Mouse (Mus musculus) 3T3-L1 (cell line): ENCODE measurements around the gene Lrrc45.
A peak's percentile ranks its signal among the peaks of the same experiment; 100 is the strongest.
"Not testable (repeated sequence)": the region's sequence is repeated elsewhere in the genome, so short reads cannot be mapped to it uniquely, and the experiment has no call there.

Experiments used
- DNase-seq: peaks from one replicate; pipeline ENCODE4 v3.0.0-alpha.2; 2015; ENCODE audit warnings: low read depth, low spot score

The Lrrc45 gene

GRCm38 (mm10) chr11:120713580-120714518, at the start of gene Lrrc45, which contains the start of gene Cenpx:
Gene Lrrc45, plus strand, starts transcription at chr11:120713925.
Gene Cenpx, minus strand, starts transcription at chr11:120713738.
- DNase-seq: peak; percentile 100

GRCm38 (mm10) chr11:120665406-120665805, 48.3 kb upstream of the Lrrc45 start:
- DNase-seq: no peak

- DNase-seq: no peak
Observed at GRCm38 (mm10) chr11:120666617-120667016, 47.1 kb upstream of the Lrrc45 start.

GRCm38 (mm10) chr11:120672687-120673593, 40.8 kb upstream of the Lrrc45 start, which contains the start of gene Aspscr1:
Gene Aspscr1, plus strand, starts transcription at chr11:120672973.
- DNase-seq: peak; percentile 94

DNA sequence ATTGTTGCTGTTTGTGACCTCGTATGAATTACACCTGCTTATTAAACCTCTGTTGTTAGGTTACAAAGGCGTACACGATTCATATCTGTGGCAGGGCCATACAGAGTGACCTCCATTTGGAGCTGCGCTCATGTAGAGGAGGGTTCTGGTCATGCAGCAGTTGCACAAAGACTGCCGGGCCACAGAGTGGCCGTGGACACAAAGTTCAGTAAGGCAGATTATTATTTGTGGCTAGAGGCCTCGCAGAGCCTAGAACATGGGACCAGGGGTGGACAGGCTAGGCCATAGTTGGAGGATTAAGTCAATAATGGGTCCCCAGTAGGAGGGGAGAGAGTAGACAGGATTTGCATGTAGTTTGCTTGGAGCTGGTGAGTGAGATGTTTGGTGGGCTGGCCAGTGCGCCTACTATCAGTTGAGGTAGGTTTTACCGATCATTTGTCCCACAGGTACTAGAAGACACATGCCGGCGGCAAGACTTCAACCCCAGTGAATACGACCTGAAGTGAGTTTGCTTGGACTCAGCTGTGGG, 40.1 kb upstream of the Lrrc45 start:
- no peak for DNase-seq

GRCm38 (mm10) chr11:120675875-120676274, 37.9 kb upstream of the Lrrc45 start:
- not testable (repeated sequence) for DNase-seq

GRCm38 (mm10) chr11:120676951-120677350, 36.8 kb upstream of the Lrrc45 start:
- no peak for DNase-seq

DNA sequence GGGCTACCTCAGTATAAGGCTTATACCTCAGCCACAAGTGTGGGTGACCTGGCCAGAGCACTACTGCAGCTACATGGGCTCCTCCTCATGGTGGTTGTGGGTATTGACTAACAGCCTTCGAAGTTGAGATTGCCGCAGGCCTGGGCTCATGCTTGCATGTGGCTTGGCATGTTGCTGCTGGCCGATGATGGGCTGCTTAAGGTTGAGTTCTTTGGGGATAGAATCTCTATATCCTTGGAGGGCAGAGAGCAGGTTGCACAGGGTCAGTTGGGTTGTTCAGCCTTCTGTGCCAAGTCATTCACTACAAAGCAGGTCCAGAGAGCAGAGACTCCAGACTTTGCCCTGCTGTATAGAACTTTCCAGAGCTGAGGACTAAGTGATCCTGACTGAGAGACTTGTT, 33.8 kb upstream of the Lrrc45 start:
- DNase-seq: peak; percentile 63

- peak; percentile 95 for DNase-seq
Observed at GRCm38 (mm10) chr11:120682683-120683082, 31.0 kb upstream of the Lrrc45 start.

DNA sequence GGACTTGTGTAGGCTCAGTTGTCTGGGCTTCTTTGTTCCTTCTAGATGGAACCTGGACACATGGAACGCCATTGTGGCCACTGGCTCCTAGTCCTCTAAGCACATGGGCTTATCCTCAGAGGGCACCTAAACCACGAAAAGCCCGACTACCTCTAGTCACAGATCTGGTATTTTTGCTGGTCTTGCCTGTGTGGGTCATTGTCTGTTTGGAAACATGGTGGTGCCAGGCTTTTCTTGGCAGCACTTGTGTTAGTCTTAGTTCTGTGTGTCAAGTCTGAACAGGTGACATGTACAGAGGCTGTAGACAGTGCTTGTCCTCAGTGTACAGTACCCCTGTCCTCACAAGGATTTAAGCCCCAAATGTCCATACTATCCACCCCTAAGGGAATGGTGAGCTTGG, 30.2 kb upstream of the Lrrc45 start:
- peak; percentile 56 for DNase-seq

GRCm38 (mm10) chr11:120684086-120684485, 29.6 kb upstream of the Lrrc45 start:
- DNase-seq: peak; percentile 41

GRCm38 (mm10) chr11:120684660-120685059, 29.1 kb upstream of the Lrrc45 start:
- peak; percentile 25 for DNase-seq

DNA sequence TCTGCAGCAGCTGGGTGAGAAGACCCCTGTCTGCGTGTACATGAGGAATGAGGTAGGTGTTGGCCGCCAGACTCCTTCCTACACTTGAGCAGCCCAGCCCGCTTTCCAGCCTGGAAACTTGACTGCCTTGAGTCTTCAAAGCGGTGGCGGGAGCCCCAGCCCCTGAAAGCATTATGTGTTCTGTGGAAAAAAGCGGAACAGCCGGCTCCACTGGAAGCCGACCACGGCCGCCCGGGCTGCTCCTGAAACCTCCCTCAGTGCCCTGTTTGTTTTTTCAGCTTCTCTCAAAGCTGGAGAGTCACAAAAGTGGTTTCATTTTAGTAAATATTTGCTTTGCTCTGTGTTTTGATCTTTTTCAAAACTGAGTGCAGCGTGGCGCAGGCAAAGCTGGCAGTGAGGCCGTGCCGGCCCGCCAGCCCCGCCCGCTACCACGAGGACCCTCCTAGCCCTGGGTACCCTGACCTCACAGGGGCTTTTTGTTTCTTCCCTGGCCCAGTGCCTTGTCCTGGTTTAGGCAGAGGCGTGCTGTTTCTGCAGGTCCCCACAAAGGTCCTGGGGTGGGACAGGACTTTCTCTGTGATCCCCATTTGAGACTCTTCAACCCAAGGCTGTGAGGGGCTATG, 27.0 kb upstream of the Lrrc45 start:
- DNase-seq: no peak

GRCm38 (mm10) chr11:120689365-120689764, 24.4 kb upstream of the Lrrc45 start:
- no peak for DNase-seq

GRCm38 (mm10) chr11:120692471-120693011, 21.2 kb upstream of the Lrrc45 start:
- DNase-seq: peak; percentile 34

- no peak for DNase-seq
Observed at GRCm38 (mm10) chr11:120693461-120693860, 20.3 kb upstream of the Lrrc45 start.

DNA sequence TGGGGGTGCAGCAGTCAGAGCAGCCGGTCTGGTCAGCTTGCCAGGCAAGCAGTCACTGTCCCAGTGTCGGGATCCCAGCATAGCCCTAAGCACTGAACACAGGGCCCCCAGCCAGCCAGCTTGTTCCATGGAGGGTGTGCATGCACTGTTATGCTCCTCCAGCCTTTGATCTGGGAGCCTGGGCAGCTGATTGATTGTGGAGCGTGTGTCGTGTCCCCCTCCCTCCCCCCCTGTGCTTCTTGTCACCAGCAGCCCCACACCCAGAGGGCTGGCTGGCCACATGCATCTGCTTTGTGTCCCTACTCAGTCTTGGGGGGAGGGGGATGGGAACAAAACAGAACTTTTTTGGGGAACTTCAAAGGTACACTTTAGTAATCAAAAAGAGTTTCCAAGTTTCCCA, 18.5 kb upstream of the Lrrc45 start:
- DNase-seq: no peak

GRCm38 (mm10) chr11:120695641-120696040, 18.1 kb upstream of the Lrrc45 start:
- DNase-seq: no peak

GRCm38 (mm10) chr11:120696568-120696967, 17.2 kb upstream of the Lrrc45 start:
- no peak for DNase-seq

DNA sequence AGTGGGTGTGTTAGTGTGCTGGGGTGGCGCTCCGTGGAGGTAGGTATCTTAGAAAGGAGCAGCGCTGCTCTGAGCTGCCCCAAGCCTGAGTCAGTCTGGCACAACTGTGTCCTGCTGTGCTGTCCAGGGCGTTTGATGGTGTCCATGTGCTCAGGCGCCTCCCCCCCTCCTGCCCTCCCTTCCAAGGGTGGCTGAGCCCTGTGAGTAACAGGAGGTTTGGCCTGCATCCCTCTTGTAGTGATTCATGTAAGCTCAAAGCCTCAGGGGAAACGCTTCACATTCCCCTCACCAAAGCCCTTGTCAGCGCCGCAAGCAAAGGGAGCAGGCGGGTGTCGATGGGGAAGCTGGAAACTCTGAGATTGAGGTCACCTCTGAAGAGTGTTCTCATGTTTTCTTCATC, 16.0 kb upstream of the Lrrc45 start:
- peak; percentile 100 for DNase-seq
